Mouse (Mus musculus) heart, adult 11 months (tissue): Measurements from ENCODE around the gene Csmd2.

Experiments
- DNase-seq: peaks from one replicate; pipeline ENCODE4 v3.0.0; 2022

Csmd2 gene

GRCm38 (mm10) chr4:127987784-127988455 lies at the start of gene Csmd2:
TSS of gene Csmd2 (plus strand) at chr4:127987857.
- DNase-seq: no peak

GRCm38 (mm10) chr4:127947696-127948095 lies 40.0 kb upstream of the Csmd2 start:
- no peak for DNase-seq

GRCm38 (mm10) chr4:127953006-127953710 lies 34.5 kb upstream of the Csmd2 start:
- DNase-seq: no peak

DNA sequence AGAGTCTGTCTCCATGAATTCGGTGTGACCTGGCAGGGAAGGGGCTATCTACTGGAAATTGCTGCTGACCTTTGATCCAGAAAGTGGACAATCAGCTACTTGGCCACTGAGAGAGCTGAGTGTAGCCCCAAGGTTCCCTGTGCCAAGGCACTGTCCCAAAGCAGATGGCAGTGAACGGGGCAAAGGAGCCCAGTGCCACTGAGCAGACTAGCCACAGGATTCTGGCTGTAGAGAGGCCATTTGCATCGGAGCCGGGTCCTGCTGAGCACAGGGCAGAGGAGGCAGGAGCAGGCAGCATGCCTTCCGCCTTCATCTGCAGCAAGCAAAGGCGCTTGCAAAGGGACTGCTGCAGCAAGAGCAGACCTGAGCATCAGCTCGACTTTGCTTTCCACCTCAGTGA lies 18.6 kb upstream of the Csmd2 start:
- no peak for DNase-seq

- no peak for DNase-seq
These were observed 17.6 kb upstream of the Csmd2 start for GRCm38 (mm10) chr4:127970018-127970421.

GRCm38 (mm10) chr4:127970901-127971868 lies 16.5 kb upstream of the Csmd2 start, which contains the start of gene CK137956:
TSS of gene CK137956 (minus strand) at chr4:127970951.
- no peak for DNase-seq

DNA sequence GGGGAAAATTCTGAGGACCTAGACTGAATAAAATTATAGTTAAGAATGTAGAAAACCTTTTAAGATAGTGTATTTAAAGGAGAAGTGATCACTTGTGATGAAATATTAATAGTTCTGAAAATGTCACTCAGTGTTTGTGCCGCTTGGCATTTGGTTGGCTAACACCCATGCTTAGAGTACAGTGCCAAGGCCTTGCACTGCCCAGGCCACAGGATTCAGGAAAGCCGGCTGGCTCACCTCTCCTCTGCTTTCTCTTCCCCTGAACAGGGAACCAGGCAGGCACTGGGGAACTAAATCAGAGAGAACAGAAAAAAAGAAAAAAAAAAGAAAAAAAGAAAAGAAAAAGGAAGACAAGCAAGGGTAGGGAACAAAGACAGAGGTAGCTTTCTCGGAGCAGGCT lies 14.7 kb upstream of the Csmd2 start:
- DNase-seq: no peak

GRCm38 (mm10) chr4:127981125-127981524 lies 6.5 kb upstream of the Csmd2 start:
- no peak for DNase-seq

DNA sequence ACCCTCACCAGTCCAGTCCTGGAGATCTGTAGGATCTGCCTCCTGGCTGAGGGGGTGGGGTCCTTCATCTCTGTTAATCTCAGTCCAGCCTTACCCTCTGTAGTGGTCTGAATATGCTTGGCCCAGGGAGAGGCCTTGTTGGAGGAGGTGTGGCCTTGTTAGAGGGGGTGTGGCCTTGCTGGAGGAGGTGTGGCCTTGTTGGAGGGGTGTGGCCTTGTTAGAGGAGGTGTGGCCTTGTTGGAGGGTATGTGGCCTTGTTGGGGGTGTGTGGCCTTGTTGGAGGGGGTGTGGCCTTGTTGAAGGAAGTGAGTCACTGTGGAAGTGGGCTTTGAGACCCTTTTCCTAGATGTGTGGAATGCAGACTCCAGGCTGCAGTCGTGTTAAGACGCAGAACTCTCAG lies 3.2 kb upstream of the Csmd2 start:
- no peak for DNase-seq

GRCm38 (mm10) chr4:127985874-127986273 lies 1.8 kb upstream of the Csmd2 start:
- no peak for DNase-seq

DNA sequence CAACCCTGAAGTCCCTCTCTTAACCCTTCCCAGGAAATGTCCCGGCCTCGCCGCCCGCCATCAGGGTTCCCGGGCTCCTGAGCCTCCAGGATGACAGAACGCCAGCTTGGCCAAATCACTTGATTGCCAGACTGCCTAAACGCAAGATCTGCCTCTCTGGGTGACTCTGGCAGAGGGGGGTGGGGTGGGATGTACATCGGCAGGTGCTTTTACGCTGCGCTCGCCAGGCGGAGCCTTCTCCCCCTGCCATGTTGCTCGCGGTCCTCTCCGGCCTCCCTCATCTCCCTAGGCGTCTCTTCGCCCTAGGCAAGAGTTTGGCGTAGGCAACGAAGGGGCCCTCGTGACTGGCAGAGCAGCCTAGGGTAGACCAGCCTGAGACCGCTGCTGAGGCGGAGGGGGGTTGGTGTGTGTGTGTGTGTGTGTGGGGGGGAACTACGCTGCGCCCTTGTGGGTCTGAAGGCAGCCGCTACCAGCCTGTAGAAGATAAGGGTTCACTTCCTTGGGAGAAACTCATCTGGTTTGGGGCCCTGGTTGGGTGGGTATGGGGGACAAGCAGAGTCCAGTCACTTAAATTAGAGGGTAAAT lies 1.1 kb upstream of the Csmd2 start:
- DNase-seq: no peak

GRCm38 (mm10) chr4:127987270-127987669 lies 387 bp upstream of the Csmd2 start:
- DNase-seq: no peak

DNA sequence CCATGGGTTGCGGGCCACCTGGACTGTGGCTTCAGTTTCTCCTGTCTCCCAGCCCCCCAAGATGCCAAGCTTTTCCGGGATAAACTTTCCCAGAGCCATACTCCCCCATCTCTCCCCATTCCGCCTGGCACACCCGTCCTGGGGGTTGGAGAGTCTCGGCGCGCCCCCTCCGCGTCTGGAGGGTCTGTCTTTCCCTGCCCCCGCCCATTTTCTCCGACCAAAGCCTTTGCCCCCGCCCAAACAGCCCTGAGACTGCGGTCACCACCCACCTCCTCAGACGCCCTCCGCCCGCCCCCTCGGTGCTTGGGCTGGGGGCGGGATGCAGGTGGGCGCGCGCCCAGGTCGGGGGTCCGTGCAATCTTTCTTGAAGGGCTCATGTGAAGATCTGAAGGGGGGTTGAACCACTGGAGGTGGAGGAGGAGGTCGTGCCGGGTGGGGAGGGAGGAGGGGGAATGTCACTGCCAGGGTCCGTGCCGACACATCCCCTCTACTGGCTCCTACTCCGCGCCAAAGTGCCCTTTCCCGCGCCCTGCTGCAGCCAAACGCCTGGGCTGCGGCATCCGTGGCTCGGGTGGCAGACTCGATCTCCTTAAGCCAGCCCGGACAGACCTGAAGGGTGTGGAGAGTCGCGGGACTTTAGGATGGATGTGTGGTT lies 996 bp downstream of the Csmd2 start:
- DNase-seq: no peak

DNA sequence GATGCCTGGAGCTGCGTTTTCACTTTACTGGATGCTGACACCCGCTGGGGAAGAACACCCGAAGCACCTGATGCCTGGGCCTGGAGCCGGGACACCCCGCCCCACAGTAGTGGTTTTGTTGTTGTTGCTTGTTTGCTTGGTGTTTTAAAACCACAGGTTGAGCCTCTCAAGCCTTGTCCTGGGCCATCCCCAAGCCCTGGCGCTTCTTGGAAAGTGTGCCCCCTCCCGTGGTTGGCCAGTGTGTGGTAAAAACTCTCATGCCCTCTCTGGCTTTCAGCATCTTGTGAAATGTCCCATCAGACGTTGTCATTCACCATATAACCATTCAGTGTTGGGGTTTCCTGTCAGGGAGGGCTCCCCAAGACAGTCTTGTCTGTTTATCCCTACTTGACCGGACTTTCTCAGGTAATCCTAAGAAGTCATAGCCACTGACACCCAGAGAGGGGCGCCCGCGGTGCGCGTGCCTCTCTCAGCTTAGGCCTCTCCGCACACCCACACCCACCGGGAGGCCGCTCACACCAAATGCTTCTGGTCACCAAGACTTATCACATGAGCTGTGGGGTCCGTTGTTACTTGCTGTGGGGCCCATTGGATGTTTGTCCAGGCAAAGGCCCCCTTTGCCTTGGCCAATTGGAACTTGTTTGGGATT lies 1.8 kb downstream of the Csmd2 start:
- no peak for DNase-seq

DNA sequence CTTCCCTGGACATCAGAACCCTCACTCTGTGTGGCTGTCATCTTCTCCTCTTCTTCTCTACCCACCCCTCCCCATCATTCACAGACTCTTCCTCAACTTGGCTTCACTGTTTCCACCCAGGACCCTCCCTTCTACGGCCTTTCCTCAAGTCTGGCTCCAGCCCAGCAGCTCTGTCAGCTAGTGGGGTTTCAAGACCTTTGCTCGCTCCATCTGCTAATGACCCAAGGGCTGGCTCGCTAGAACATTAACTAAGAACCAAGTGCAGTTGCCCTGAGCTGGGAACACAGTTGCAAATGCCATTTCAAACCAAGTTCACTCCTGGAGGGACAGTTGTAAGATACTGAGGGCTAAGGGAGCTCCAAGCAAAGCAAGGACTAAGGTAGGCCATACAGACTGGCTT lies 11.6 kb downstream of the Csmd2 start:
- DNase-seq: no peak

DNA sequence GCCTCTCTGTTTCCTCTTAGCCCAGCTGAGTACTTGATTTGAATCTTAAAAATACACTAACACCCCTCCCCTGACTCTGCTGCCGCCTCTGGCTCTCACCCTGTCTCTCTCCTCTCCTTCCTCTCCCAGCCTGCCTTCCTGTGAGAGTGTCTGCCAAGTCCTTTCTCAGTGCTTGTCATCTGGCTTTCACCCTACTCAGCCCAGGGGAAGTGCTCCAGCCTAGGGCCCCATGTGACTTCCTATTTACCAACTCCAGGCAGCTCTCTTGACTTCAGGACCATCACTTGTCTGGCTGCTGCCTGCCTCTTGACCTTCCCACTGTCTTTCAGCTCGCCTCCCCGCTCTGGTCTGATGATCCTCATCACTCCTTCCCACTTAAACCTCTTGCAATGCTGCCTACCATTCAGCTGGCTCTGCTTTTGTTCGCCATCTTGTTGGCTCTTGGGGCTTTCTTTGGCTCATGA lies 15.0 kb downstream of the Csmd2 start:
- DNase-seq: no peak

DNA sequence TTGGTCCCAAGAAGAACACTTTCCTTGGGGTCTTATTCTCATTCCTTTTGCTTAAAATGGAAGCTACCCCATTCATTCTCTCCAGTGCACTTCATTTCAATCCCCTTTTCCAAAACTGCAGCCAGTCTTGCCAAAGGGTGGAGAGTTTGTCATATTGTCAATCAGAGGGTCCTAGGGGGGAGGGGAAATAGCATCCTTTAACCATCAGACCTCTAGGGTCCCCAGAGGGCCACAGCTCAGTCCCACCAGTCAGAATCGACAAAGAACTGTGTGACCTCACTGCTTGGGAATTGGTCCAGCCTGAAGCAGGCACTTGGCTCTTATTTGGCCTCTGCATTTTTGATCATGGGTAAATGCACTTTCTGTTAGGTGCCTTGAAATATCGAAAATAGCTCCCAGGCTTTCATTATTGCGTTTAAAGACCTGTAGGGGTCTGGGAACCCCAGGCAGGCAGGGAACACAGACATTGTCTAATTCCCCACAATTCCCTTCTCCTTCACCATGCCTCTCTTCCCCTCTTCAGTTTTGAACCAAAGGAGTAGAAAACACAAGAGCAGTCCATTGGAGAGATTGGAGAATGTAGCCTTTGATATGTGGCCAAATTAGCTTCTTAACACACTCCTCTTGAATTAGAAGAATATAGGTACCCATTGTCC lies 17.3 kb downstream of the Csmd2 start:
- no peak for DNase-seq

DNA sequence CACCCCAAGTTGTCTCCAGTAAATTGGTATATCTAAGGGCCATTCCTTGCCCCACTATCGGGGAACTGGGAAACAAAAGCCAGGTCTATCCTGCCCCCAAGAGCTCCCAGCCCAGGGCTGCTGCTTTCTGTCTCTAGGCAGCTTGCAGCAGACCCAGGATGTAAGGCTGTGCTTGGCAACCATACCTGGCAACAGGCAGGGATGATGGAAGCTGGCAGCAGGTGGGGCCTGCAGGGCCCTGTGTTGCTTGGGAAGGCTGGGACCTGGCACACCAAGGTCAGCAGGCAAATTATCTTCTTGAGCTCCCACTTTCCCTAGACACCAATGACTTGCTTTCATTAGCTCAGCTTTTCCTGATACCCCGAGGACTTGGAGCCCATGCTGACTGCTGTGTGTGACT lies 31.8 kb downstream of the Csmd2 start:
- no peak for DNase-seq

GRCm38 (mm10) chr4:128028294-128028693 lies 40.6 kb downstream of the Csmd2 start:
- no peak for DNase-seq

DNA sequence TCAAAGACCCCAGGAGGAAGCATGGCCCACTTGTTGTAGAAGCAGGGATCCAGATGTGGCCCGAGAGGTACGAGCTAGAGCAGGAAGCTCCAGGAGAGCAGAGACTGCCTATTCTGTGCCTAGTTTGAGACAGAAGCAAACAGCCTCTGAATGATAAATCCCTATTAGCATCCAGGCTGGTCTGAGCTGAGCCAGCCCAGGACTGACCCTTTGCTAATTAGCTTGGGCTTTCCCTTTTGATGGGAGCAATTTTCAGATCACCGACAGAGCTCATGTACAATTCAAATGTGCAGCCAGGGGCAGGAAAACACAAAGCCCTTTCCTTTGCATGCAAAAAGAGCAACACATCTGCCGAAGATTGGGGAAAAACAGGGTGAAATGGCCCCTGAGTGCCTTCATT lies 54.2 kb downstream of the Csmd2 start:
- no peak for DNase-seq

- DNase-seq: no peak
These were observed 55.0 kb downstream of the Csmd2 start for GRCm38 (mm10) chr4:128042626-128043025.
